Comparison of ENCODE assay signal across 28 mouse cellular contexts in the genomic region with DNA sequence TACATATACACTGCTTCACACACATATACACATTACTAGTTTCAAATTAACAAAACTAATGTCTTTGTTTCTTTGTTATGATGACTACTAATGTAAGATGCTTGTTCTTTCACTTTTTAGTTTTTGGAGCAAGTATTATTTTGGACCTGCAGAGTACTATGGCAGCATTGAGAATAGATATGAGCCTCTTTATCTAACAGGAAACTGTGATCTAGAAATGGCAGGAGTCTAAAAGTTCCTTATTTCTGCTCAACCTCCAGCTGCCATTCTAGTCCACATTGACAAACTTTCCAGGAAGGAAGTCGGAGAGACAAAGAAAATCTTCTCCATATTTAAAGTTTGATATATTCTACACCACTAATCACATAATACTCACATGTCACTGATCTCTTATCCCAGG.
"Had no signal": no experiment of that assay in that cellular context is flagged by ENCODE, and none has a peak within 500 bp of the region (broad histone marks: within the 10 kb centered on the region; RNA-seq: fewer than 3 reads in every experiment).

No protein-coding gene starts in this region.

- DNase-seq: cerebellum, adult 9-10 months; cerebellum, adult 9-11 months; cerebellum, postnatal 10 days; cerebellum, postnatal 14 days; cerebellum, postnatal 25 days; cerebellum, postnatal 36 days; embryo, embryonic 11 days; forebrain, postnatal 0 days; gastrocnemius, adult 2 months; gastrocnemius, postnatal 10 days; gastrocnemius, postnatal 14 days; gastrocnemius, postnatal 25 days; gastrocnemius, postnatal 36 days; heart, adult 11 months; heart, adult 18-20 months; heart, adult 2 months had no signal

- H3K27ac ChIP-seq: embryonic facial prominence, embryonic 10.5 days; embryonic facial prominence, embryonic 12.5 days; embryonic facial prominence, embryonic 13.5 days; embryonic facial prominence, embryonic 15.5 days; forebrain, embryonic 10.5 days; forebrain, embryonic 12.5 days; forebrain, embryonic 13.5 days; forebrain, embryonic 15.5 days; gastrocnemius, adult 2 months; heart, adult 2 months; heart, embryonic 10.5 days had no signal

- H3K4me3 ChIP-seq: embryonic facial prominence, embryonic 10.5 days; embryonic facial prominence, embryonic 12.5 days; embryonic facial prominence, embryonic 13.5 days; embryonic facial prominence, embryonic 15.5 days; erythroblast, embryonic 14.5 days; forebrain, embryonic 10.5 days; forebrain, embryonic 12.5 days; forebrain, embryonic 13.5 days; forebrain, embryonic 15.5 days; gastrocnemius, adult 2 months; heart, adult 2 months; heart, embryonic 10.5 days had no signal

- H3K27me3 ChIP-seq: embryonic facial prominence, embryonic 12.5 days; embryonic facial prominence, embryonic 13.5 days; embryonic facial prominence, embryonic 15.5 days; forebrain, embryonic 12.5 days; forebrain, embryonic 13.5 days; forebrain, embryonic 15.5 days had no signal

- H3K36me3 ChIP-seq: embryonic facial prominence, embryonic 10.5 days; embryonic facial prominence, embryonic 12.5 days; embryonic facial prominence, embryonic 13.5 days; embryonic facial prominence, embryonic 15.5 days; forebrain, embryonic 10.5 days; forebrain, embryonic 12.5 days; forebrain, embryonic 15.5 days; heart, embryonic 10.5 days had no signal

- H3K4me1 ChIP-seq: embryonic facial prominence, embryonic 10.5 days; embryonic facial prominence, embryonic 12.5 days; embryonic facial prominence, embryonic 13.5 days; embryonic facial prominence, embryonic 15.5 days; forebrain, embryonic 10.5 days; forebrain, embryonic 12.5 days; forebrain, embryonic 13.5 days; forebrain, embryonic 15.5 days; heart, embryonic 10.5 days had no signal

- H3K9me3 ChIP-seq: embryonic facial prominence, embryonic 10.5 days; embryonic facial prominence, embryonic 12.5 days; embryonic facial prominence, embryonic 13.5 days; embryonic facial prominence, embryonic 15.5 days; forebrain, embryonic 10.5 days; forebrain, embryonic 12.5 days; forebrain, embryonic 13.5 days; forebrain, embryonic 15.5 days; heart, embryonic 10.5 days had no signal

- ATAC-seq: forebrain, embryonic 13.5 days; forebrain, embryonic 14.5 days; forebrain, embryonic 15.5 days; forebrain, embryonic 16.5 days; forebrain, postnatal 0 days had no signal

- H3K9ac ChIP-seq: embryonic facial prominence, embryonic 12.5 days; embryonic facial prominence, embryonic 13.5 days; embryonic facial prominence, embryonic 15.5 days; forebrain, embryonic 12.5 days; forebrain, embryonic 13.5 days; forebrain, embryonic 15.5 days; forebrain, postnatal 0 days had no signal
